Mouse (Mus musculus) hindbrain, embryonic 12.5 days (tissue): ENCODE results near the gene Slc25a47. TPM values are rescaled to one million over a fixed set of nuclear protein-coding genes. Genes with fewer than 3 reads are reported as not detected.

Experiments used
- ATAC-seq: fragments of 200-750 bp; cut with Nextera tagmentation; 2 replicates; pipeline ENCODE4 v1.8.0; 2017; ENCODE audit warnings: moderate TSS enrichment; ENCODE audit not compliant: low FRiP score
- H3K27ac ChIP-seq: fragments of 300-500 bp; sonication (generic); 2 replicates; pipeline ENCODE4 v1.5.1; 2016; ENCODE audit warnings: mild to moderate bottlenecking
- H3K27me3 ChIP-seq: fragments of 300-500 bp; sonication (generic); 2 replicates; pipeline ENCODE4 v1.6.1; 2016; ENCODE audit warnings: mild to moderate bottlenecking
- H3K36me3 ChIP-seq: fragments of 300-500 bp; sonication (generic); 2 replicates; pipeline ENCODE4 v1.6.1; 2016; ENCODE audit warnings: mild to moderate bottlenecking
- H3K4me1 ChIP-seq: fragments of 300-500 bp; sonication (generic); 2 replicates; pipeline ENCODE4 v1.6.1; 2016
- H3K4me2 ChIP-seq: fragments of 300-500 bp; sonication (generic); replicated peaks from 2 replicates; pipeline ENCODE4 v1.6.1; 2016; ENCODE audit warnings: mild to moderate bottlenecking
- H3K4me3 ChIP-seq: fragments of 300-500 bp; sonication (generic); 2 replicates; pipeline ENCODE4 v1.5.1; 2016; ENCODE audit warnings: mild to moderate bottlenecking
- H3K9ac ChIP-seq: fragments of 300-500 bp; sonication (generic); 2 replicates; pipeline ENCODE4 v1.6.1; 2016; ENCODE audit warnings: mild to moderate bottlenecking, moderate library complexity
- H3K9me3 ChIP-seq: fragments of 300-500 bp; sonication (generic); replicated peaks from 2 replicates; pipeline ENCODE4 v1.6.1; 2016; ENCODE audit warnings: mild to moderate bottlenecking
- WGBS: fragments of 180-500 bp; shearing (Covaris S2); methylation state at CpG from one replicate; pipeline ENCODE4 v1.1.7; 2016; 5-methylcytosine and 5-hydroxymethylcytosine counted together
- polyA plus RNA-seq: library from polyadenylated mRNA; unstranded; fragments of >200 nt; fragmentation: Nextera tagmentation; extraction: Ambion mirVana; gene quantifications from 2 replicates; pipeline ENCODE4 v1.2.1, GENCODE M21; 2016

Slc25a47 gene
- polyA plus RNA-seq, 1 experiment from 2014 or later = 11.1 TPM

GRCm38 (mm10) chr12:108849488-108850022 is 13.7 kb downstream of the Slc25a47 start:
- ATAC-seq = no peak
- H3K4me1 ChIP-seq = peaks cover 7% of the 10 kb centered on the region
- H3K4me3 ChIP-seq = no peak overlapping the region
- WGBS = 84% methylated on average over 4 of the region's 4 CpGs
- H3K9ac ChIP-seq = no peak overlapping the region
- H3K36me3 ChIP-seq = peaks cover 16% of the 10 kb centered on the region
- no peak overlapping the region for H3K4me2 ChIP-seq
- no peaks in the 10 kb centered on the region for H3K9me3 ChIP-seq
- H3K27ac ChIP-seq = no peak overlapping the region
- H3K27me3 ChIP-seq = no peaks in the 10 kb centered on the region

GRCm38 (mm10) chr12:108850129-108850528 is 14.3 kb downstream of the Slc25a47 start:
- 52% methylated on average over 8 of the region's 8 CpGs for WGBS
- Histone ChIP-seq H3K27ac (no peak overlapping the region), H3K4me1 (peaks cover 7% of the 10 kb centered on the region), H3K27me3 (no peaks in the 10 kb centered on the region), H3K9me3 (no peaks in the 10 kb centered on the region), H3K4me2 (no peak overlapping the region), H3K36me3 (peaks cover 11% of the 10 kb centered on the region; the same call in 1 of the 2 replicates), H3K4me3 (no peak overlapping the region), H3K9ac (no peak overlapping the region)
- ATAC-seq = no peak

- H3K9me3 ChIP-seq = no peaks in the 10 kb centered on the region
- H3K9ac ChIP-seq = no peak overlapping the region
- peaks cover 7% of the 10 kb centered on the region for H3K4me1 ChIP-seq
- no peak for ATAC-seq
- no peaks in the 10 kb centered on the region for H3K27me3 ChIP-seq
- H3K4me3 ChIP-seq = no peak overlapping the region
- peaks cover 9% of the 10 kb centered on the region for H3K36me3 ChIP-seq
- no peak overlapping the region for H3K27ac ChIP-seq
- no peak overlapping the region for H3K4me2 ChIP-seq
- WGBS = 89% methylated on average over 8 of the region's 8 CpGs
These were observed 15.0 kb downstream of the Slc25a47 start for GRCm38 (mm10) chr12:108850886-108851285.

- Histone ChIP-seq H3K4me1 (peaks cover 7% of the 10 kb centered on the region), H3K27ac (no peak overlapping the region), H3K4me2 (no peak overlapping the region), H3K36me3 (peaks cover 12% of the 10 kb centered on the region; the same call in 1 of the 2 replicates), H3K4me3 (no peak overlapping the region), H3K9me3 (no peaks in the 10 kb centered on the region), H3K9ac (no peak overlapping the region), H3K27me3 (no peaks in the 10 kb centered on the region)
- WGBS = 94% methylated on average over 8 of the region's 8 CpGs
- no peak for ATAC-seq
These were observed 17.0 kb downstream of the Slc25a47 start for GRCm38 (mm10) chr12:108852822-108853221.

DNA sequence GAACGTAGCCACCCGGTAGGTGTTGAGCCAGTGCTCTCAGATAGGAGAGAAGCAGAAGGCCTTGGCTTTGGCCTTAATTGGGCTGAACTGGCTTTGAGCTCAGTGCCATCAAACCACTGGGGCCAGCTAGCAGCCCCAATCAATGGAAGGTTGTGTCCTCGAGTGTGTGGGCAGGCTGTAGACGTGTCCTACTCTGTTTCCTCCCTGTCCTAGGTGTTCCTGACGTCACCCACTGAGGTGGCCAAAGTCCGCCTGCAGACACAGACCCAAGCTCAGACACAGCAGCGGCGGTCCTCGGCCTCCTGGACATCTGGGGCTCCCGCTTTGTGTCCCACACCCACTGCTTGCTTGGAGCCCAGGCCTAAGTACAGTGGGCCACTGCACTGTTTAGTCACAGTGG is 19.2 kb downstream of the Slc25a47 start:
- Histone ChIP-seq H3K9me3 (no peaks in the 10 kb centered on the region), H3K36me3 (peaks cover 14% of the 10 kb centered on the region), H3K27ac (no peak overlapping the region), H3K27me3 (no peaks in the 10 kb centered on the region), H3K4me3 (no peak overlapping the region), H3K4me2 (no peak overlapping the region), H3K9ac (no peak overlapping the region), H3K4me1 (peaks cover 6% of the 10 kb centered on the region)
- WGBS = 88% methylated on average over 10 of the region's 10 CpGs
- no peak for ATAC-seq

- 86% methylated on average over 8 of the region's 8 CpGs for WGBS
- Histone ChIP-seq H3K27me3 (no peaks in the 10 kb centered on the region), H3K36me3 (peaks cover 25% of the 10 kb centered on the region), H3K9ac (no peak overlapping the region), H3K4me3 (no peak overlapping the region), H3K9me3 (no peaks in the 10 kb centered on the region), H3K4me1 (no peaks in the 10 kb centered on the region), H3K4me2 (no peak overlapping the region), H3K27ac (no peak overlapping the region)
- ATAC-seq = no peak
These were observed 20.3 kb downstream of the Slc25a47 start for GRCm38 (mm10) chr12:108856186-108856585.

DNA sequence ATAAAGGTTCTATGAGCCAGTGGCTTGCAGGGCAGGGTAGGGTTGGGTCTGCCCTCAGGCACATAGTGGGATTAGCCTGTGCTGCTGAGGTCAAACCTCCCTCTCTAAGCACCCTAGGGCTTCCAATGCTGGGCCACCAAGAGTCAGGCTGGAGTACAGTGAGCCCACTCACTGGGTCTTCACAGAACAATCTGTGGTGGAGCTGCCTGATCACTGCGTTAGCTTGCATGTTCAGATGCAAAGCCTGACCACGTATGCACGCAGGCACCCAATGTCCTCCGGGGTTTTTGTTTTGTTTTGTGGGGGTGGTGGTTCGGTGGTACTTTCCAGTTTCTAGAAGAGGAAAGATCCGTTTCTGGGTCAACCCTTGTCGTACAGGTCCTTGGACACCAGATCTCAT is 21.3 kb downstream of the Slc25a47 start:
- Histone ChIP-seq H3K9me3 (no peaks in the 10 kb centered on the region), H3K27ac (no peak overlapping the region), H3K36me3 (peaks cover 34% of the 10 kb centered on the region), H3K4me3 (no peak overlapping the region), H3K4me2 (no peak overlapping the region), H3K4me1 (no peaks in the 10 kb centered on the region), H3K9ac (no peak overlapping the region), H3K27me3 (no peaks in the 10 kb centered on the region)
- 91% methylated on average over 7 of the region's 7 CpGs for WGBS
- ATAC-seq = no peak

DNA sequence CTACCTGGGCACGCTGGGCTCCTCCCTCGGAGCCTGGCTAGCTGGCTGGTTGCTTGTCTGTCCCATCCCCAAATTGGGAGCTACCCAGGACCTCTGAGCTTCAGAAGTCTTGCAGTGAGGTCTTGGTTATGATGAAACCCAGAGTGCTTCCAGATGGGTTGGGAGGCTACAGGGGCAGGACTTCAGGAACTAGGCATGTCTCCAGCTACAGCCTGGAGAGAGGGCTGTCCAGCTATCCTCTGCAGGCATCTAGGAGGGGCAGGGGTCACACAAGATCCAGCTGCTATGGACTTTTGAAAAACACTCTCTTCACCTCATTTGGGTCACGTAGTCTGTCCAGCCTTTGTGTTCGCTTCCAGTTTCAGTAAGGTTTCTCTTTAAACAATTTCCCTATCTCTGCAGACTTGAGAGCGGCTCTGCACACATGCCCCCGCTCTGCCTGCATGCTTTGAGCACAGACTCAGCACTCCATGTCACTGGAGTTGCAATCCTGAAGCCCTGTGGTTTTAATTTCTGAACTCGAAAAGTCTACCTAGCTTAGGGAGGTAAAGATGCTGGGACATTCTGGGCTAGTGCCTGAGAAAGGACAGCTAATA is 21.8 kb downstream of the Slc25a47 start:
- H3K4me2 ChIP-seq = no peak overlapping the region
- H3K27me3 ChIP-seq = no peaks in the 10 kb centered on the region
- no peaks in the 10 kb centered on the region for H3K9me3 ChIP-seq
- H3K4me1 ChIP-seq = no peaks in the 10 kb centered on the region
- ATAC-seq = no peak
- no peak overlapping the region for H3K9ac ChIP-seq
- peaks cover 40% of the 10 kb centered on the region for H3K36me3 ChIP-seq
- H3K27ac ChIP-seq = 0 out of 2 replicates have a peak overlapping the region, but pooled peaks have one; percentile 5
- WGBS = 81% methylated on average over 7 of the region's 7 CpGs
- no peak overlapping the region for H3K4me3 ChIP-seq

DNA sequence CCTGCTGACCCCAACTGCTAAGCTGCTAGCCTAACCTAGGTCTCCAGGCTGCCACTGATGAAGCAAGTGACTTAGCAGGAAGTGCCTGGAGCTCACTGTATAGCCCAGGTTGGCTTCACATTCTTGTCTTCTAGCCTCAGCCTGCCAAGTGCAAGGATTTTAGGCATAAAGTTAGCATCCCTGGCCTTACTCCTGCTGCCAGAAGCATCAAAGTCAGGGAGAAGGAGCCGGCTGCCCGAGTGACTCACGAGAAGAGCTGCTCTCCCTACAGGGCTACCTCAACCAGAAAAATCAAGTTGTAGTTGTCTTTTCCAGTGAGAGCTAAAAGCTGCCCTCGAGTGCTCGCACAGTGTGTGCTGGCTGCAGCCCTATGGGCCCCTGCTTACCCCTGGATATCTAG is 22.6 kb downstream of the Slc25a47 start:
- Histone ChIP-seq H3K4me2 (no peak overlapping the region), H3K27ac (no peak overlapping the region), H3K4me3 (no peak overlapping the region), H3K27me3 (no peaks in the 10 kb centered on the region), H3K9me3 (no peaks in the 10 kb centered on the region), H3K4me1 (no peaks in the 10 kb centered on the region), H3K36me3 (peaks cover 48% of the 10 kb centered on the region), H3K9ac (no peak overlapping the region)
- 91% methylated on average over 5 of the region's 5 CpGs for WGBS
- ATAC-seq = no peak

DNA sequence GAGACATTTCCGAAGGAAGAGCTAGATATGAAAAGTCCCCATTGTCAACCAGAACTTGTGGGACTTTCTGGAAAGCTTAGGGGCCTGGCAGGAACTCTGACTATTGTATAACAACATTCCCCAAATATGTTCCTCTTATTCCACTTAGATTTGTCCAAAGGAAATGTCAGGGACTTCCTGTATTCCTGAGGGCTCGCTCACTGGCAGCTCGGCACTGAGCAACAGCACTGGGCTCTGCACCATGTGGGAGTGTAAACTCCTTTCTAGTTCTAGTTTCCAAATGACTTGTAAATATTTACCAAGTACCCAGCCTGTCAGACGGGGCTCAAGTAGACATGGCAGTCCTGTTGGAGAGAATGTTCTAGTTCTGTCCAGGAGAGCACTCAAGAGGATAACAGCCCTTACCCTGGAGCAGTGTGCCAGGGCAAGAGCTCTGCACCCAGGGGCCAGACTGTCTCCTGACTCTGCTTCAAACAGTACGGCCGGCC is 29.2 kb downstream of the Slc25a47 start:
- Histone ChIP-seq H3K9me3 (no peaks in the 10 kb centered on the region), H3K4me1 (no peaks in the 10 kb centered on the region), H3K9ac (no peak overlapping the region), H3K27me3 (no peaks in the 10 kb centered on the region), H3K4me3 (no peak overlapping the region), H3K4me2 (no peak overlapping the region), H3K27ac (no peak overlapping the region), H3K36me3 (peaks cover 99% of the 10 kb centered on the region)
- no peak for ATAC-seq
- WGBS = 92% methylated on average over 6 of the region's 6 CpGs

DNA sequence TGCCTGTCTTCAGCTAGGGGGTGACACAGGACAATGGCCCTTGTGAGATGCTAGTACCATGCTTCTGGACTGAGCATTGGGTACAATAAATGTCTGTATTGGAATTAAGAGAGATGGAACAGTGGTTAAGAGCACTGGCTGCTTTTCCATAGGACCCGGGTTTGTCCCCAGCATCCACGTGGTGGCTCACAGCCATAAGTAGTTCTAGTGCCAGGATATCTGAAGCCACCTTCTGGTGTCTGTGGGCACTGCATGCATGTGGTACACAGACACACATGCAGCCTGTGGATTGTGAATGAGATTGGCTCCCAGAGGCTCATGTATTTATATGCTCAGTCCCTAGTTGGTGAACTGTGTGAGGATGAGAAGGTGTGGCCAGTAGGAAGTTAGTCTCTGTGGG is 33.7 kb downstream of the Slc25a47 start:
- Histone ChIP-seq H3K9ac (no peak overlapping the region), H3K9me3 (no peaks in the 10 kb centered on the region), H3K4me2 (no peak overlapping the region), H3K4me3 (no peak overlapping the region), H3K36me3 (peaks cover 94% of the 10 kb centered on the region), H3K27me3 (no peaks in the 10 kb centered on the region), H3K27ac (no peak overlapping the region), H3K4me1 (no peaks in the 10 kb centered on the region)
- ATAC-seq = no peak
- 83% methylated on average over 2 of the region's 2 CpGs for WGBS

DNA sequence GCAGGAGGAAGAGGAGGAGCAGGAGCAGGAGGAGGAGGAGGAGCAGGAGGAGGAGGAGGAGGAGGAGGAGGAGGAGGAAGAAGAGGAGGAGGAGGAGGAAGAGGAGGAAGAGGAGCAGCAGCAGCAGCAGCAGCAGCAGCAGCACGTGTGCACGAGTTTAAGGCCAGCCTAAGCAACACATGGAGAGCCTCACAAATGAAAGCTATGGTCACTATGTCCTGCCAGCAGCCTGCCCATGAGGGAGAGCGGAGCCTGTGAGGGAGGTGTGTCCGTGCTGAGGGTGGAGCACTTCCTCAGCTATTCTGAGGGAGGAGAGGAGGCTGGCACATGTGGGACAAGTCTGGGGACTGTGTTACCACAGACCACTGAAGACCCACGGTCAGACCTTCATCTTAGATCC is 37.3 kb downstream of the Slc25a47 start:
- no peaks in the 10 kb centered on the region for H3K9me3 ChIP-seq
- H3K9ac ChIP-seq = no peak overlapping the region
- H3K4me3 ChIP-seq = no peak overlapping the region
- ATAC-seq = no peak
- no peak overlapping the region for H3K27ac ChIP-seq
- H3K4me2 ChIP-seq = no peak overlapping the region
- no peaks in the 10 kb centered on the region for H3K27me3 ChIP-seq
- 84% methylated on average over 5 of the region's 5 CpGs for whole genome bisulfite sequencing
- peaks cover 77% of the 10 kb centered on the region for H3K36me3 ChIP-seq
- H3K4me1 ChIP-seq = no peaks in the 10 kb centered on the region

- H3K4me1 ChIP-seq = no peaks in the 10 kb centered on the region
- H3K4me2 ChIP-seq = no peak overlapping the region
- no peak overlapping the region for H3K4me3 ChIP-seq
- H3K27ac ChIP-seq = no peak overlapping the region
- H3K9me3 ChIP-seq = no peaks in the 10 kb centered on the region
- no peak overlapping the region for H3K9ac ChIP-seq
- no peak for ATAC-seq
- H3K27me3 ChIP-seq = no peaks in the 10 kb centered on the region
- 94% methylated on average over 4 of the region's 4 CpGs for WGBS
- H3K36me3 ChIP-seq = peaks cover 72% of the 10 kb centered on the region
These were observed 43.3 kb downstream of the Slc25a47 start for GRCm38 (mm10) chr12:108879138-108879537.
